Mouse (Mus musculus) heart, adult 2 months (tissue): Measurements from ENCODE around the gene Csrp2.

Experiments used
- CTCF ChIP-seq: fragments of 200-600 bp; IDR thresholded peaks from 2 replicates; pipeline ENCODE4 v1.8.1; 2022; ENCODE audit warnings: antibody characterized with exemption, mild to moderate bottlenecking, moderate library complexity
- POLR2A ChIP-seq: fragments of 200-500 bp; IDR thresholded peaks from 2 replicates; pipeline ENCODE4 v1.6.1; 2011; ENCODE audit warnings: mild to moderate bottlenecking, low read depth, low read length, control low read depth; ENCODE audit not compliant: insufficient read depth

GRCm38 (mm10) chr10:110979431-110979830 lies 59.8 kb downstream of the Csrp2 start:
- TF ChIP-seq POLR2A = no peak
- TF ChIP-seq CTCF = no peak
